Mouse (Mus musculus) brain, embryonic 18.5 days (tissue): ENCODE measurements around the gene Mrps11.

Experiments used
- DNase-seq: peaks from one replicate; pipeline ENCODE4 v3.0.0-alpha.2; 2012; ENCODE audit warnings: low read depth, low spot score

Gene Mrps11

DNA sequence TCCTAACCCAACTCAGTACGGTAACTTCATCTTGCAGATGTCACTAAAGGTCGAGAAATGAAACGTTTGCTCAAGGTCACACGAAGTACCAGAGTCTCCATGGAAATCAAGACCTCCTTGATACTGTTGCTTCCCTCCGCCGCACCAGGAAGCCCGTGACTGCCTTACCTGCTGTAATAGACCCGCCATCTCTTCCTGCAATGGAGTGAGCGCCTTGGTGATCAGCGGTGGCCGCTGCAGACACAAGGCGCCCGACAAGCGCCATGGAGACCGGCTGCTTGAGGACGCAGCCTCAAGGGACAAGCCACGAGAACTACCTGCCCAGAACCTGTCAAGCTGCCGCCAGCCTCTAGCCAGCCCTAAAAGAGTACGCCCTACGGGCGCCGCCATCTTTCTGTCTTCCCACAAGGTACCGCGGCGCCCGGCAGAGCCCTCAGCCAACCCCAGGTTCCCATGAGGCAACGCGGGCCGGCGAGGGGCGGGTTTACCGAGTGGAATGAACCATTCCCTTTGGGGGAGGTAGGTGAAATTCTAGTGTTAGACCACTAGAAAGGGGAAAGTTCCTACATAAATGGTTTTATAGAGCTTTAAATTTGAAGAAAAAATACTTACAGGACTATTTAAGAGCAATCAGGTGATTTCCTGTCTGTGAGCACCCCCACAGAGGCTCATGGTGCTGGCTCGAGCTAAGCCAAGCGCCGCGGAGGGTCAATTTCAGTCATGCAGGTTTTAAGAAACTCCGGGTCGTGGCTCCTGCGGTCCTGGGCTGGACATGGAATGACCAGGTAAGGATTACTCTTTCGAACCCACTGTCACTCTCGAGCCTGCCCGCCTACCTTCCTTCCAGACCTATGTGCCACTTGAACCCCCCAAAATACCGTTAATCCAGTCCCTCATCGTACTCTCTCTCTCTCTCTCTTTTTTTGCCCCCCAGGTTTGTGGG, at the start of gene Mrps11, which contains the start of gene Mrpl46:
Gene Mrps11, plus strand, starts transcription at position 481 of the 943 bp plus-strand sequence.
Gene Mrpl46, minus strand, starts transcription at position 893 of the 943 bp plus-strand sequence.
- DNase-seq = peak; percentile 79

- no peak for DNase-seq
Measured at GRCm38 (mm10) chr7:78737196-78737595, 45.7 kb upstream of the Mrps11 start.

DNA sequence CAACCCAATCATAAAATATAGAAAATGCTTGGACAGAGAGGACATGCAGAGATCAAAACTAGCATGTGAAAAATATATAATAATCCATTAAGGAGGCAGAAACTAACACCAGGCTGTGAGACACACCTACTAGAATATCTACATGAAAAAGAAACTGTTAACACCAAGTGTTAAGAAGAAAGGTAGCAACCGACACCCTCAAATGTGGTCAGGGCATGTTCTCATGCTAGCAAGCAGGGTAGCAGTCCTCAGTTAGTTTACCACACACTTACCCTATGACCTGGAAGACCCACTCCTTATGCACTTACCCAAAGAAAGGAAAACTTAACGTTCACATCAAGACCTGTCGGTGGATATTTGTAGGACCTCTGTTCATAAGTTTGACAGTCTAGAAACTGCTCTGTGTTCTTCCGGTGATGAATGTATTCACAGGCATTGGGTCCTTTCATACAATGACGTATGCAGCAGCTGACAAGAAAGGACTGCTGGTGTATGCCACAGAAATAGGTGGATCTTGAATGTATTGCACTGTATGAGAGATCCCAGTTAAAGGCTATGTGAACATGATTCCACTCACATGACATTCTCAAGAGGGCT, 45.2 kb upstream of the Mrps11 start, which contains the start of gene Ntrk3:
Gene Ntrk3, minus strand, starts transcription at position 399 of the 597 bp plus-strand sequence.
- DNase-seq = no peak

GRCm38 (mm10) chr7:78739351-78740000, 43.4 kb upstream of the Mrps11 start:
- DNase-seq = no peak

DNA sequence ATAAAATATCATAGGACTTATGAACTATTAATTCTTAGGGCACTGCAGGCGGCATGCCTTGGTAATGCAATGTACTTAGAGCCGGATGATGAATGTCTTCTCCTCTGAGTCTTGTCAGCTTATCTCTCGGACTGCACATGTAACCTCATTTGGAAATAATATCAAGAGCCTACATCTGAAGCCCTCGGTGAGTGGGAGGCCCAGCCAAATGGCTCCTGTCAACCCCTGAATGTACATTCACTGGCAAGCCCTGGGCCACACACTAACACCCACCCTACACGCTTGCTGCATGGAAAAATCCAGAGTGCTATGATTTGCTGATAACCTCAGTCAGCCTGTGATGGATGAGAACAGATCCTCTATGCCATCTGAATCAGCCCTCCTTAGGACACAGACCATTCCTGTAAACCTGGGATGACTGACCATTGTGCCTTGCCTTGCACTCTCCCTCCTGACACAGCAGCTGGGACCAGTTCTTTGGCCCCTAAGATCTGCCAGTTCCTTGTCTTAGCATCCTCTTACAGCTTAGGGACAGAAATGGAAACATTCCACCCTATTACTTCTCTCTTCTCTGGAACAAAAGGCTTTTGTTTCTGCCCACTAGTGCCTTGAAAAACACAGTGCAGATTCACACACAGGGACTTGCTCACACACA, 39.1 kb upstream of the Mrps11 start:
- DNase-seq = no peak

GRCm38 (mm10) chr7:78752961-78753360, 30.0 kb upstream of the Mrps11 start:
- no peak for DNase-seq

- DNase-seq = peak; percentile 43
Measured at GRCm38 (mm10) chr7:78753752-78754457, 29.0 kb upstream of the Mrps11 start.

DNA sequence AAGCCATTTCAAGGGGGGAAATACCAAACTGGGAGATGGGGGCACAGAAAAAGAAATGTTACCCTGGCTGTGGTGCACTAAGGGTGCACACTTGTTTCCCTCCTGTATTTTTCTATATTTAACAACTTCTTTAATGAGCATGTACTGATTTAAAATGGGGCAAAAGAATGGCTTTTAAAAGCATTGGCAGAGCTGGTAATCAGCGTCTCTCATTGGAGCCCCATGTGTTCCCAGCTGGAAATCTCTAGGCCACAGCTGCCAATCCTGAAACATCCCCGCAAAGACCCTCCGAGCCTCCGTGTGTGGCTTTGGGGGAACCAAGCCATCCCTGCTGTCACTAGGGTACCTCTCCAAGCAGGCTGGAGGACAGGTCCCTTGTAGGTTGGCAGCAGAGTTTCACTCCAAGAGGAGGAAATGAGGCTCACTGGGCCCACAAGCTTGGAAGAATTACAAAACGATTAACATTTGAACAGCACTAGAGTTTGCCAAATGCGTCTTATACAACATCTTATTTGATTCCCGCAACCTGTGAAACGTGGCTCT, 28.4 kb upstream of the Mrps11 start:
- DNase-seq = peak; percentile 39

GRCm38 (mm10) chr7:78763801-78764200, 19.1 kb upstream of the Mrps11 start:
- no peak for DNase-seq

DNA sequence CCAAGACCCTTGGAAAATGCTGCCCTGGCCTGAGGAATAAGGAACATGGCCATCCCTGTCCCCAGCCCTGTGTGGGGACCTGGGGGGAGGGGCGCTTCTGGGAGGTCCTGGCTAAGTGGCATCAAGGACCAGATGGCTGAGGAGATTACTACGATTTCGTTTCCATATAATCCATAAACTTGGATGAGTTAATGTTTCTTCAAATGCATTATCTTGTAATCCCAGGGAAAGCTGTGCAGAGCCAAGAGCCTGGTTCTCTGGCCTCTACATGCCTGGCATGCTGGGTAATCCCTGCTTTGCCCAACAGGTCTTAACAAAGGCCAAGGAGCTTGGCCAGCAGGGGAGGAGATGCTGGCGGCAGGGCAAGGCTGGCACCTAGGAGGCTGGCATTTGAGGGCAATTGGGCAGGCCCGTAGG, 17.7 kb upstream of the Mrps11 start:
- no peak for DNase-seq

GRCm38 (mm10) chr7:78766019-78766683, 16.8 kb upstream of the Mrps11 start:
- peak; percentile 64 for DNase-seq

GRCm38 (mm10) chr7:78767929-78768531, 14.9 kb upstream of the Mrps11 start:
- no peak for DNase-seq

GRCm38 (mm10) chr7:78769075-78769652, 13.8 kb upstream of the Mrps11 start:
- no peak for DNase-seq

DNA sequence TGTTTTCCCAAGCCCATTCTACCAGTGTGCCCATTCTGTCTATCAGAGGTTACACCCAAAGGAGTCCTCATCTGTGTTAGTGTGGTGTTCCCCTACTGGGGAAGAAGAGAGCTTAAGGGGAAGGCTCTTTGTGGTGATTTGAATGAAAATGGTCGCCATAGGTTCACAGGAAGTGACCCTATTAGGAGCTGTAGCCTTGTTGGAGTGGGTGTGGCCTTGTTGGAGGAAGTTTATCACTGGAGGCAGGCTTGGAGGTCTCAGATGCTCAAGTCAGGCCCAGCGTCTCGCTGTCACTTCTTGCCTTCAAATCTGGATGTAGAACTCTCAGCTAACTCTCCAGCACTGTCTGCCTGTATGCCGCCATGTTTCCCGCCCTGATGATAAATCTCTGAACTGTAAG, 12.0 kb upstream of the Mrps11 start:
- DNase-seq = no peak

GRCm38 (mm10) chr7:78778741-78779140, 4.2 kb upstream of the Mrps11 start:
- no peak for DNase-seq

DNA sequence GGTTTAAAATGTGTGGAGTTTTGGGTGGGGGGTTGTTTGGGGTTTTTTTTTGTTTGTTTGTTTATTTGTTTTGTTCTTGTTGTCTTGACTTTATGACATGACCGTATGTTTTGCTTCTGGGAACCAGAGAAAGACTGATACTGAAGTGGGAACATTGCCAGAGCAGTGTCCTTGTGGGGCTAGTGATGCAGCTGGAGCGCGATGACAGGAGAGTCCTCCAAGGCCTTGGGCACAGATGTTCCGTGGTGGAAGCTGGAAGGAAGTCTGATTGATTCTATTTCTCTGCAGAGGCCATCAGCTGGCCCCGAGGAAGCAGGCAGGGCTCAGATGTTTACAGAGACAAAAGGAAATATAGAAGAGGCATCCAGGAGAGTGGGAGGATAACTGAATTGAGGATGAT, 3.0 kb downstream of the Mrps11 start:
- DNase-seq = no peak

GRCm38 (mm10) chr7:78787793-78788380, 5.0 kb downstream of the Mrps11 start:
- no peak for DNase-seq

DNA sequence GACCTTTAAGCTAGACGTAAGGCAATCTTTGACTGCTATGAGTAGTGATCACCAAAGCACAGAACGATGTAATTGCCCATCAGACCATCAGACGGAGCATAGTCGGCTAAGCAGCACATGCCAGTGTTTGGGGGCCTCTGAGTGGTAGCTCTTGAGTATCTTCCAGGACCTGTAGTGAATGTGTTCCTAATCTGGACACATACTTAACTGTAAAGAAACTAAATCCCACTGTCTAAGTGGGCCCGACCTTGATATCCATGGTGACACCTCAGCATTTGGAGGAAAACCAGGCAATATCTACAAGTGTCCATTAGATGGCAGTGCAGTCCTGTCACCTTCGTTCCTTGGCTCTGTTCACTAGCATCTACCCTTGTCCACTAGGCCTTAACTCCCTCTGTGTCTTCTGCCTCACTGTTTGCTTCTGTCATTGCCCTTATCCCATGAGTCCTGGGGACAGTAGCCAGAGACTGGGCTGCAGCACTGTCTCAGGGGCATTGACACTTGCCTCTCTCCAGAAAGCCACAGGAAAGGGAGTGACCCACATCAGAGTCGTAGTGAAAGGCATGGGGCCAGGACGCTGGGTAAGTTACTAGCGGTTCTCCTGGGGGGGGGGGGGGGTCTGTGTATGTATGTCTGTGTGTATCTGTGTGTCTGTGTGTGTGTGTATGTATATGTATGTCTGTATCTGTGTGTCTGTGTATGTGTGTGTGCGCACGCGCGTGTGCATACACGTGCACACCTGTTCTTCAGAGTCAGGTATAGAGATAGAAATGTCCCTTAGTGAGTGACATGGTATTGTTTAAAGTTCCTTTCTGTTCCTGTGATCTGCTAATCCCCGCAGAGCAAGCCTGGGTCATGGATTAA, 8.7 kb downstream of the Mrps11 start:
- DNase-seq = no peak
